Mouse (Mus musculus) ES-Bruce4 (cell line): ENCODE results near the gene Tldc2. TPM values are rescaled to one million over a fixed set of nuclear protein-coding genes. Genes with fewer than 3 reads are reported as not detected.
A peak's percentile ranks its signal among the peaks of the same experiment; 100 is the strongest.

ENCODE experiments used
- H3K27ac ChIP-seq: 2 replicates; pipeline ENCODE4 v1.5.1; 2012; ENCODE audit warnings: low read length, inconsistent platforms; ENCODE audit not compliant: insufficient read depth
- H3K27me3 ChIP-seq: 2 replicates; pipeline ENCODE4 v1.6.1; 2012; ENCODE audit warnings: mild to moderate bottlenecking, low read length, inconsistent platforms; ENCODE audit not compliant: control insufficient read depth, poor library complexity, insufficient read depth, severe bottlenecking
- H3K36me3 ChIP-seq: 2 replicates; pipeline ENCODE4 v1.6.1; 2012; ENCODE audit warnings: inconsistent platforms, mild to moderate bottlenecking, low read length, moderate library complexity; ENCODE audit not compliant: control insufficient read depth, poor library complexity, insufficient read depth, severe bottlenecking
- H3K4me1 ChIP-seq: one replicate; pipeline ENCODE4 v1.8.1; 2011; ENCODE audit warnings: low read length; ENCODE audit not compliant: control insufficient read depth, insufficient read depth
- H3K4me3 ChIP-seq: 2 replicates; pipeline ENCODE4 v1.5.1; 2011; ENCODE audit warnings: low read depth, mild to moderate bottlenecking, low read length
- H3K9ac ChIP-seq: 2 replicates; pipeline ENCODE4 v1.6.1; 2012; ENCODE audit warnings: low read depth, mild to moderate bottlenecking, inconsistent platforms; ENCODE audit not compliant: poor library complexity, severe bottlenecking
- H3K9me3 ChIP-seq: replicated peaks from 2 replicates; pipeline ENCODE4 v1.6.1; 2012; ENCODE audit warnings: mild to moderate bottlenecking, low read length, inconsistent platforms; ENCODE audit not compliant: control insufficient read depth, poor library complexity, insufficient read depth, severe bottlenecking
- CTCF ChIP-seq: IDR thresholded peaks from one replicate; pipeline ENCODE4 v1.8.1; 2011; ENCODE audit warnings: low read depth, low read length
- EP300 ChIP-seq: IDR thresholded peaks from 2 replicates; pipeline ENCODE4 v1.6.1; 2011; ENCODE audit warnings: low read depth, low read length; ENCODE audit not compliant: insufficient read depth
- POLR2A ChIP-seq: IDR thresholded peaks from one replicate; pipeline ENCODE4 v1.8.1; 2011; ENCODE audit warnings: low read length; ENCODE audit not compliant: insufficient read depth
- polyA plus RNA-seq: library from polyadenylated mRNA; stranded (reverse); fragments of >200 nt; gene quantifications from 2 replicates; pipeline ENCODE4 v1.2.4, GENCODE M21; 2011; ENCODE audit warnings: low read depth; ENCODE audit not compliant: missing spikeins, insufficient read depth, insufficient read length

Gene Tldc2
- polyA plus RNA-seq, 1 experiment, result not detected

DNA sequence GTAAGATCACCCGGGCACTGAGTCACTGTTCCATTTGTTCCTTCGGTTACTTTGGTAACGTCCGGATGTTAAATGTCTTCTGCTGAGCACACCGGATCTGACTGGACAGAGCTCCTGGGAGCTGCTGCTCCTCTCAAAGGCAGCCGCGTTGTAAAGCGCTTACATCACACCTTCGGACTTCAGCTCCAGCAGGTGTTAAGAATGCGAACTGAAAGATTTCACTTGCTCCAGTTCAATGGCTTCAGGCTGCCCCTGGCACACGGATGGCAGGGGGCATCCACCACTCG is 13.4 kb downstream of the Tldc2 start:
- H3K9ac ChIP-seq, result no peak overlapping the region
- no peak overlapping the region for H3K27ac ChIP-seq
- no peaks in the 10 kb centered on the region for H3K36me3 ChIP-seq

DNA sequence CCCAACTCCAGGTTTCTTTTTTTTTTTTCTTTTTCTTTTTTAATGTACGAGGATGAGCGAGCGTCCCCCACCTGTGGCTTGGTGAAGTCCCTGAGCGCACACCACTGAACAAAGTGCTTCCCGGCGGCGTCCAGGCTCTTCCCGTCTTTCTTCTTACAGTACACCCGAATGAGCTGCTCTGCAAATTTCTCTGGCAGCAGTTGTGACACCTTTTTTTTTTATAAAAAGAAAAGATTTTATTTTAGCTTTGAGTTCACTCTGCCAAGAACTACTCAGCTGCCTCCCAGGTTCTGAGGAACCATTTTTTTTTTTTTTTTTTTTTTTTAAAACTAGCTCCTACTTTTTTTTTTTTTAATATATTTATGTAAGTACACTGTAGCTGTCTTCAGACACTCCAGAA is 14.8 kb downstream of the Tldc2 start:
- no peaks in the 10 kb centered on the region for H3K9me3 ChIP-seq
- H3K4me3 ChIP-seq, result no peak overlapping the region
- H3K27me3 ChIP-seq, result no peaks in the 10 kb centered on the region
- no peaks in the 10 kb centered on the region for H3K4me1 ChIP-seq
- no peak overlapping the region for H3K9ac ChIP-seq
- no peaks in the 10 kb centered on the region; the same call in 1 of the 2 replicates for H3K36me3 ChIP-seq
- TF ChIP-seq CTCF (no peak), EP300 (no peak), POLR2A (no peak)
- H3K27ac ChIP-seq, result no peak overlapping the region

More for the DNA sequence above, 13.4 kb downstream of the Tldc2 start:
- Histone ChIP-seq H3K4me3 (no peak overlapping the region), H3K4me1 (no peaks in the 10 kb centered on the region), H3K9me3 (no peaks in the 10 kb centered on the region), H3K27me3 (no peaks in the 10 kb centered on the region)
- TF ChIP-seq CTCF (no peak), POLR2A (no peak), EP300 (peak; percentile 51; the same call in 1 of the 2 replicates)

- Histone ChIP-seq H3K9ac (no peak overlapping the region), H3K27ac (no peak overlapping the region), H3K4me1 (no peaks in the 10 kb centered on the region), H3K4me3 (no peak overlapping the region), H3K27me3 (no peaks in the 10 kb centered on the region), H3K36me3 (peaks cover 3% of the 10 kb centered on the region; the same call in 1 of the 2 replicates), H3K9me3 (no peaks in the 10 kb centered on the region)
- TF ChIP-seq POLR2A (no peak), CTCF (no peak), EP300 (no peak)
Measured at GRCm38 (mm10) chr2:157102256-157102655, 15.4 kb downstream of the Tldc2 start.

DNA sequence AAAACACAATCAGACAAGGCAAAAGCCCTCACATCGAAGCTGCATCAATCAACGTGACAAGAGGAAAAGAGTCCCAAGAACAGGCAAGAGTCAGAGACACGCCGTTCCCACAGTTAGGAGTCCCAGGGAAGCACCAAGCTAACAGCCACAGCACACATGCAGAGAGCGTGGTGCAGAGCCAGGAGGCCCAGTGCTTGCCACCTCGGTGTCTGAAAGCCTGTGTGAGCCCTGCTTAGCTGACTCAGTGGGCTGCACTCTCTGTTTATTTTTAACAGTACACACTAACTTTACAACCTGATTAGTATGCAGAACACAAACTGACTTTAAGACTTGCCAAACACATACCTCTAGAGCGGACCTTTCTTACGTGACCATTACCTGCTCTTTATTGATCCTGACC is 17.6 kb downstream of the Tldc2 start:
- Histone ChIP-seq H3K4me3 (no peak overlapping the region), H3K27ac (no peak overlapping the region), H3K4me1 (no peaks in the 10 kb centered on the region), H3K9ac (no peak overlapping the region), H3K36me3 (peaks cover 5% of the 10 kb centered on the region; the same call in 1 of the 2 replicates), H3K9me3 (no peaks in the 10 kb centered on the region), H3K27me3 (no peaks in the 10 kb centered on the region)
- TF ChIP-seq POLR2A, result no peak
- TF ChIP-seq CTCF, result no peak
- TF ChIP-seq EP300, result no peak

- no peaks in the 10 kb centered on the region for H3K4me1 ChIP-seq
- H3K36me3 ChIP-seq, result peaks cover 9% of the 10 kb centered on the region; the same call in 1 of the 2 replicates
- H3K9me3 ChIP-seq, result no peaks in the 10 kb centered on the region
Measured at GRCm38 (mm10) chr2:157108236-157108635, 21.4 kb downstream of the Tldc2 start.

DNA sequence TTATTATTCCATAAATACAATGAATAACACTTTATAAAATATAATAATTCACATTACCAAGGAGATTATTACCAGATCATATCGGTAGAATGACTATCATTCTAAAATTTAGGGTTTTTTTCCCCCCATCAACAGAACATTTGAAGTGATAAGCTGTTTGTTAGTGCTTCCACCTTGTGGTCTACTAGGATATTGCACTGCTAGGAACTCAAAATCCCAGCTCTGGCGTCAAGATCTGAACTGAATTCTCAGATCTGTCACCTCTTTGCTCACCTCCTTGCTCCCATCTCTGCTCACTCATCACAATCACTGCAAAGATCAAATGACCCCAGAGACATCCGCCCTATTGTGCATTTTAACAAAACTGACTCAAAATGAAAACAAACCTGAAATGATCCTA is 30.1 kb downstream of the Tldc2 start:
- peaks cover 16% of the 10 kb centered on the region for H3K36me3 ChIP-seq

More at GRCm38 (mm10) chr2:157108236-157108635, 21.4 kb downstream of the Tldc2 start:
- H3K27me3 ChIP-seq, result no peaks in the 10 kb centered on the region
- no peak overlapping the region for H3K4me3 ChIP-seq
- H3K9ac ChIP-seq, result no peak overlapping the region
- TF ChIP-seq EP300 (no peak), CTCF (no peak), POLR2A (no peak)
- H3K27ac ChIP-seq, result no peak overlapping the region

GRCm38 (mm10) chr2:157118556-157118955 is 31.7 kb downstream of the Tldc2 start:
- H3K9ac ChIP-seq, result no peak overlapping the region
- no peaks in the 10 kb centered on the region for H3K4me1 ChIP-seq
- TF ChIP-seq CTCF, result no peak
- TF ChIP-seq POLR2A, result no peak
- no peak for TF ChIP-seq EP300
- H3K9me3 ChIP-seq, result no peaks in the 10 kb centered on the region
- H3K4me3 ChIP-seq, result no peak overlapping the region
- no peaks in the 10 kb centered on the region for H3K27me3 ChIP-seq
- no peak overlapping the region for H3K27ac ChIP-seq
- H3K36me3 ChIP-seq, result peaks cover 16% of the 10 kb centered on the region

More for the DNA sequence above, 30.1 kb downstream of the Tldc2 start:
- H3K9me3 ChIP-seq, result no peaks in the 10 kb centered on the region
- no peak overlapping the region for H3K9ac ChIP-seq
- H3K27ac ChIP-seq, result no peak overlapping the region
- H3K4me3 ChIP-seq, result no peak overlapping the region
- H3K4me1 ChIP-seq, result no peaks in the 10 kb centered on the region
- H3K27me3 ChIP-seq, result no peaks in the 10 kb centered on the region
- TF ChIP-seq CTCF (no peak), POLR2A (no peak), EP300 (no peak)
